Mouse (Mus musculus) hindbrain, postnatal 0 days (tissue): Measurements from ENCODE around the gene 5430419D17Rik. TPM values are rescaled to one million over a fixed set of nuclear protein-coding genes. Genes with fewer than 3 reads are reported as not detected.

Experiments
- ATAC-seq: fragments of 200-750 bp; cut with Nextera tagmentation; 2 replicates; pipeline ENCODE4 v1.8.0; 2017; ENCODE audit warnings: mild to moderate bottlenecking, moderate TSS enrichment, moderate library complexity
- DNase-seq: peaks from one replicate; pipeline ENCODE4 v3.0.0-alpha.2; 2015; ENCODE audit warnings: low spot score
- H3K27ac ChIP-seq: fragments of 300-500 bp; sonication (generic); 2 replicates; pipeline ENCODE4 v1.5.1; 2014; ENCODE audit warnings: mild to moderate bottlenecking
- H3K27me3 ChIP-seq: fragments of 300-500 bp; sonication (generic); 2 replicates; pipeline ENCODE4 v1.6.1; 2014; ENCODE audit warnings: low read length, mixed read lengths; ENCODE audit not compliant: insufficient read depth
- H3K36me3 ChIP-seq: fragments of 300-500 bp; sonication (generic); 2 replicates; pipeline ENCODE4 v1.6.1; 2014; ENCODE audit warnings: low read length, mixed read lengths; ENCODE audit not compliant: insufficient read depth
- H3K4me1 ChIP-seq: fragments of 300-500 bp; sonication (generic); 2 replicates; pipeline ENCODE4 v1.6.1; 2014; ENCODE audit warnings: antibody characterized with exemption, low read length, mixed read lengths; ENCODE audit not compliant: insufficient read depth
- H3K4me2 ChIP-seq: fragments of 300-500 bp; sonication (generic); 2 replicates; pipeline ENCODE4 v1.6.1; 2014; ENCODE audit warnings: low read depth, mild to moderate bottlenecking, low read length, moderate library complexity, mixed read lengths
- H3K4me3 ChIP-seq: fragments of 300-500 bp; sonication (generic); 2 replicates; pipeline ENCODE4 v1.5.1; 2014; ENCODE audit warnings: low read length
- H3K9ac ChIP-seq: fragments of 300-500 bp; sonication (generic); replicated peaks from 2 replicates; pipeline ENCODE4 v1.6.1; 2014; ENCODE audit warnings: mild to moderate bottlenecking, low read length, moderate library complexity, mixed read lengths
- H3K9me3 ChIP-seq: fragments of 300-500 bp; sonication (generic); 2 replicates; pipeline ENCODE4 v1.6.1; 2016; ENCODE audit warnings: low read length, mixed read lengths
- CTCF ChIP-seq: IDR thresholded peaks from 2 replicates; pipeline ENCODE4 v1.5.1; 2016; ENCODE audit warnings: antibody characterized with exemption, control low read depth, low read depth
- WGBS: fragments of 180-500 bp; shearing (Covaris S2); extraction: QIAGEN DNeasy Blood & Tissue Kit; methylation state at CpG from one replicate; pipeline ENCODE4 v1.1.7; 2014; 5-methylcytosine and 5-hydroxymethylcytosine counted together
- polyA plus RNA-seq: library from polyadenylated mRNA; unstranded; fragments of >200 nt; fragmentation: Nextera tagmentation; extraction: Ambion mirVana; gene quantifications from 2 replicates; pipeline ENCODE4 v1.2.1, GENCODE M21; 2015
- total RNA-seq: library from RNA; depleted of rRNA; stranded (reverse); fragments of >200 nt; gene quantifications from 2 replicates; pipeline ENCODE4 v1.2.3, GENCODE M21; 2014

Gene 5430419D17Rik
- total and polyA plus RNA-seq, 2 experiments from 2014 or later, result 0.09 to 0.31 TPM

DNA sequence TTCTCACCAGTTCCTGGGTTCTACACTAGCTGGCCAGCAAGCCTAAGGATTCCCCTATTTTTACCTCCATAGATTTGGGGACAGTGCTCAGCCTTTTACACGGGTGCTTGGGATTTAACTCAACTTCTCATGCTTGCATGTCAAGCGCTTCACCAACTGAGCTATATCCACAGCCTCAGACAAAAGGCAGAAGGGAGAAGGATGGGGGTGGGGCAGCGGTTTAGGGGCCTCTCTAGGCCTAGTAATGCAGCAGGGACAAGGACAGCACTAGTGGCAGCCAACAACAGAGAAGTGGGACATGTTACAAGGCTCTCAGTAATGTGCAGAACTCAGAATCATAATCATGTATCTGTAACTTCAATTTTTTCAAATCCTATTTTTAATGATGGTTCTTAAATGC lies 6.4 kb upstream of the 5430419D17Rik start:
- H3K9me3 ChIP-seq, result no peaks in the 10 kb centered on the region
- no peak overlapping the region for H3K9ac ChIP-seq
- H3K36me3 ChIP-seq, result no peaks in the 10 kb centered on the region
- H3K27me3 ChIP-seq, result no peaks in the 10 kb centered on the region
- H3K4me1 ChIP-seq, result no peaks in the 10 kb centered on the region
- H3K4me3 ChIP-seq, result no peak overlapping the region
- TF ChIP-seq CTCF, result no peak
- WGBS, result 81% methylated on average over 3 of the region's 3 CpGs
- DNase-seq, result no peak
- H3K27ac ChIP-seq, result no peak overlapping the region
- ATAC-seq, result no peak
- no peak overlapping the region for H3K4me2 ChIP-seq

- Histone ChIP-seq H3K9ac (no peak overlapping the region), H3K4me2 (no peak overlapping the region), H3K36me3 (no peaks in the 10 kb centered on the region), H3K4me1 (no peaks in the 10 kb centered on the region), H3K9me3 (no peaks in the 10 kb centered on the region), H3K27ac (no peak overlapping the region), H3K27me3 (no peaks in the 10 kb centered on the region), H3K4me3 (no peak overlapping the region)
- DNase-seq (no peak), ATAC-seq (no peak)
- WGBS, result 66% methylated on average over 2 of the region's 2 CpGs
- TF ChIP-seq CTCF, result no peak
Observed at GRCm38 (mm10) chr7:131169099-131169498, 5.1 kb upstream of the 5430419D17Rik start.

GRCm38 (mm10) chr7:131182685-131183084 lies 8.5 kb downstream of the 5430419D17Rik start:
- H3K4me2 ChIP-seq, result no peak overlapping the region
- no peak overlapping the region for H3K27ac ChIP-seq
- no peaks in the 10 kb centered on the region for H3K4me1 ChIP-seq
- peak; percentile 64 for TF ChIP-seq CTCF
- no peaks in the 10 kb centered on the region for H3K9me3 ChIP-seq
- no peaks in the 10 kb centered on the region for H3K27me3 ChIP-seq
- 46% methylated on average over 4 of the region's 4 CpGs for WGBS
- no peak overlapping the region for H3K4me3 ChIP-seq
- ATAC-seq (no peak), DNase-seq (peak; percentile 40)
- no peak overlapping the region for H3K9ac ChIP-seq
- H3K36me3 ChIP-seq, result no peaks in the 10 kb centered on the region

- Histone ChIP-seq H3K4me2 (no peak overlapping the region), H3K9me3 (no peaks in the 10 kb centered on the region), H3K27ac (no peak overlapping the region), H3K36me3 (no peaks in the 10 kb centered on the region), H3K27me3 (no peaks in the 10 kb centered on the region), H3K4me1 (no peaks in the 10 kb centered on the region), H3K9ac (no peak overlapping the region), H3K4me3 (no peak overlapping the region)
- peak; percentile 16; the same call in 1 of the 2 replicates for TF ChIP-seq CTCF
- ATAC-seq, result no peak
- no peak for DNase-seq
- 66% methylated on average over 8 of the region's 8 CpGs for WGBS
Observed at GRCm38 (mm10) chr7:131184339-131184738, 10.1 kb downstream of the 5430419D17Rik start.

DNA sequence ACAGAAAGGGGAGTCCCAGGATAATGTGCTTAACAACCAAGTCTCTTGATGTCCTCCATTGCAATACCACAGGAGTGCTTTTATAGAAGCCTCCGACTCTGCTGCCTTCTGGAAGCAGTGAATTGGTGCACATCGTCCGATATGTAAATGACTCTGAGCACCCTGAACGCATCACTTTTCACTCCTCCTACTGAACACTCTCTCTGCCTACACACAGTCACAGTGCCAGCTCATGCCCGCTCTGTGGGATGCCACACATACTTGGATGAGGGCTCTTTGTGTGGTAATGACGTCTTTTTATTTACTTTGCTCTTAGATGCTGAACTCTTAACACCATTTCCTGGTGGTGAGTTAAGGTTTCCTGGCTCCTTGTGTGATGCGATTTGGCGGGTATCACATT lies 12.8 kb downstream of the 5430419D17Rik start:
- Histone ChIP-seq H3K27me3 (no peaks in the 10 kb centered on the region), H3K4me3 (no peak overlapping the region), H3K4me1 (no peaks in the 10 kb centered on the region), H3K36me3 (no peaks in the 10 kb centered on the region), H3K9ac (no peak overlapping the region), H3K4me2 (no peak overlapping the region), H3K27ac (no peak overlapping the region), H3K9me3 (no peaks in the 10 kb centered on the region)
- 72% methylated on average over 8 of the region's 8 CpGs for WGBS
- no peak for TF ChIP-seq CTCF
- no peak for DNase-seq
- no peak for ATAC-seq

DNA sequence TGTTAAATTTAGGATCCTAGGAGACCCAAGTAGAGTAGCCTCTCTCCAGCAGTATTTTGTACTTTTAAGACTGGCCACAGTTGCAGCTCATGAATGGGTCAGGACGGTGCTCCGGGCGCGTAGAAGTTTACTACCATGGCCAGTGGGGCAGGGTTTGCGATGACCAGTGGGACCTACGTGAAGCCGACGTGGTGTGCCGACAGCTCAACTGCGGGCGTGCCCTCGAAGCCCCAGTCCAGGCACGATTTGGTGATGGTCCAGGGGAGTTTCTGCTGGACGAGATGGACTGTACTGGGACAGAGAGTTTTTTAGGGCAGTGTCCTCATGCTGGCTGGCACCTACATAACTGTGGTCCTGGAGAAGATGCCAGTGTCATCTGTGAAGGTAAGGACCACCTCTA lies 13.8 kb downstream of the 5430419D17Rik start:
- H3K9ac ChIP-seq, result no peak overlapping the region
- H3K36me3 ChIP-seq, result no peaks in the 10 kb centered on the region
- no peaks in the 10 kb centered on the region for H3K4me1 ChIP-seq
- no peaks in the 10 kb centered on the region for H3K9me3 ChIP-seq
- 94% methylated on average over 14 of the region's 14 CpGs for WGBS
- no peak overlapping the region for H3K4me3 ChIP-seq
- no peak overlapping the region for H3K27ac ChIP-seq
- no peak for ATAC-seq
- no peaks in the 10 kb centered on the region for H3K27me3 ChIP-seq
- no peak overlapping the region for H3K4me2 ChIP-seq
- TF ChIP-seq CTCF, result no peak
- no peak for DNase-seq

DNA sequence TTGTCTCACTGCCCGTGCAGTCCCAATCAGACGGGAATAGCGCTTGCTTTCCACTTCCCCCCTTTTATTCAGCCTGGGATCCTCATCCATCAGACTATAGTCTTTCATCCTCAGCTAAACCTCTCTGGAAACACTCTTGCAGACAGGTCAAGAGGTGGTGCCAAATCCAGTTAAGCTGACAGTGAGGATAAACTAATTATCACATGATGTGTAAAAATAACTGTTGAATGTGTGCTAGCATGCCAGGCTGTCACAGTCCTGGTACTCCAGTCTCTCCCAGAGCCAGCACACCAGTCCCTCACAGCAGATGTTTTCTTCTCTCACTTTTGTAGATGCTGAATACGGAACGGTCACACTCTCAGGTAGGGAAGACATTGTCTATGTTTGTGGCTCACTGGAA lies 48.9 kb downstream of the 5430419D17Rik start:
- no peak overlapping the region for H3K4me3 ChIP-seq
- H3K9me3 ChIP-seq, result no peaks in the 10 kb centered on the region
- no peaks in the 10 kb centered on the region for H3K4me1 ChIP-seq
- ATAC-seq (no peak), DNase-seq (no peak)
- no peak overlapping the region for H3K4me2 ChIP-seq
- H3K27me3 ChIP-seq, result no peaks in the 10 kb centered on the region
- TF ChIP-seq CTCF, result no peak
- no peak overlapping the region for H3K27ac ChIP-seq
- H3K9ac ChIP-seq, result no peak overlapping the region
- no peaks in the 10 kb centered on the region for H3K36me3 ChIP-seq
- WGBS, result 76% methylated on average over 5 of the region's 5 CpGs

- Histone ChIP-seq H3K27ac (no peak overlapping the region), H3K4me2 (no peak overlapping the region), H3K4me3 (no peak overlapping the region), H3K9ac (no peak overlapping the region), H3K27me3 (no peaks in the 10 kb centered on the region), H3K9me3 (no peaks in the 10 kb centered on the region), H3K36me3 (no peaks in the 10 kb centered on the region), H3K4me1 (no peaks in the 10 kb centered on the region)
- DNase-seq, result no peak
- no peak for ATAC-seq
- no peak for TF ChIP-seq CTCF
Observed at GRCm38 (mm10) chr7:131236091-131236490, 61.9 kb downstream of the 5430419D17Rik start.
